Mouse (Mus musculus): ENCODE measurements around the gene Alk. TPM values are rescaled to one million over a fixed set of nuclear protein-coding genes. Genes with fewer than 3 reads are reported as not detected.

The Alk gene
- polyA plus RNA-seq, 1 experiment: not detected

DNA sequence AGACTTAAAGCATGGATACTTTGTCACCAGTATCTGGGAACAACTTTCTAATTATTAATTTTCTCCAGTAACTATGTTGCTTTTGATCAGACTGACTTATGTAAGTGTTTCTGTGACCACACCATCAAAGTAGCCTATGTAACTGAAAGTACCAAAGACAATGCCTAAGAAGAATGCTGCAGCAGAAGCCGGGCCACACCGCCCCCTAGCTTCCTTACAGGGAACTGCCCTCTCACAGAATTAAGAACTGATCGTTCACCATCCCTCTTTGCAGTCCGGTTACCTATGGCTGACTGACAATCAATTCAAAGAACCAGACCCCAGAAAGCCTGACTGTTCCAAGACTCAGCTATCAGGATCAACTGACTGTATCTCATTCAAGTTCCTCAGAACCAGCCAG, 362.4 kb downstream of the Alk start:
- Histone ChIP-seq H3K4me1 (ENCODE audit: control insufficient read depth, insufficient read depth, low read length) (no peaks in the 10 kb centered on the region), H3K9ac (ENCODE audit: low read depth, poor library complexity, severe bottlenecking) (no peak overlapping the region), H3K27me3 (ENCODE audit: control insufficient read depth, insufficient read depth, low read length, poor library complexity, severe bottlenecking) (no peaks in the 10 kb centered on the region), H3K4me3 (ENCODE audit: low read depth, low read length) (no peak overlapping the region), H3K36me3 (ENCODE audit: control insufficient read depth, insufficient read depth, low read length, poor library complexity, severe bottlenecking) (no peaks in the 10 kb centered on the region), H3K27ac (ENCODE audit: insufficient read depth, low read length) (no peak overlapping the region), H3K9me3 (replicated peaks; ENCODE audit: control insufficient read depth, insufficient read depth, low read length, poor library complexity, severe bottlenecking) (no peaks in the 10 kb centered on the region)
- TF ChIP-seq CTCF (IDR thresholded peaks at IDR 0.05; ENCODE audit: low read depth, low read length) (peak; percentile 60), POLR2A (IDR thresholded peaks at IDR 0.05; ENCODE audit: insufficient read depth, low read length) (no peak)

- no peaks in the 10 kb centered on the region for H3K9me3 ChIP-seq (replicated peaks; ENCODE audit: control insufficient read depth, insufficient read depth, low read length, poor library complexity, severe bottlenecking)
- H3K27me3 ChIP-seq (ENCODE audit: control insufficient read depth, insufficient read depth, low read length, poor library complexity, severe bottlenecking): no peaks in the 10 kb centered on the region; the same call in 1 of the 2 replicates
- TF ChIP-seq CTCF (IDR thresholded peaks at IDR 0.05; ENCODE audit: low read depth, low read length): no peak
- no peak for TF ChIP-seq EP300 (IDR thresholded peaks at IDR 0.05; ENCODE audit: insufficient read depth, low read depth, low read length)
- TF ChIP-seq POLR2A (IDR thresholded peaks at IDR 0.05; ENCODE audit: insufficient read depth, low read length): no peak
- no peak overlapping the region for H3K4me3 ChIP-seq (ENCODE audit: low read depth, low read length)
- no peaks in the 10 kb centered on the region for H3K4me1 ChIP-seq (ENCODE audit: control insufficient read depth, insufficient read depth, low read length)
- H3K9ac ChIP-seq (ENCODE audit: low read depth, poor library complexity, severe bottlenecking): no peak overlapping the region
- no peak overlapping the region for H3K27ac ChIP-seq (ENCODE audit: insufficient read depth, low read length)
- no peaks in the 10 kb centered on the region for H3K36me3 ChIP-seq (ENCODE audit: control insufficient read depth, insufficient read depth, low read length, poor library complexity, severe bottlenecking)
Measured at GRCm38 (mm10) chr17:72237315-72237714, 367.1 kb downstream of the Alk start.

DNA sequence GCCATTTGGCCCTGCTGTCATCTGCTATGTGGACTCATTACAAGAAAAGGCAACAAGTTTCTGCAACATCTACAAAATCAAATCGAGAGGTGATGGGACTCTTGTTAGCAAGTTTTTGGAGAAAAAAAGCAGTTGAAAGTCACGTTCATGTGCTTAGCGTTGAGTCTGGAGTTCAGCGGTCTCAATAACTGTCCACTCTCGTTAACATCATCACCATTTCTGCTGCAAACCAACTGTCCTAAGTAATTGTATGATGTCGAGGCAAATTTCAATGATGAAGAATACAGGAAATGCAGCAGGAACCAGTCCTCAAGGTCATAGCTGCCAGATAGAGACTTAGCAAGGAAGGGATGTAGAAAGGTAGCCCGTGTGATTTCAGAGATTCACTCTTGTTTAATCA, 373.5 kb downstream of the Alk start:
- H3K9ac ChIP-seq (ENCODE audit: low read depth, poor library complexity, severe bottlenecking): no peak overlapping the region
- TF ChIP-seq CTCF (IDR thresholded peaks at IDR 0.05; ENCODE audit: low read depth, low read length) (no peak), EP300 (IDR thresholded peaks at IDR 0.05; ENCODE audit: insufficient read depth, low read depth, low read length) (no peak), POLR2A (IDR thresholded peaks at IDR 0.05; ENCODE audit: insufficient read depth, low read length) (no peak)
- H3K27ac ChIP-seq (ENCODE audit: insufficient read depth, low read length): no peak overlapping the region
- H3K4me3 ChIP-seq (ENCODE audit: low read depth, low read length): no peak overlapping the region
- no peaks in the 10 kb centered on the region for H3K4me1 ChIP-seq (ENCODE audit: control insufficient read depth, insufficient read depth, low read length)
- no peaks in the 10 kb centered on the region for H3K9me3 ChIP-seq (replicated peaks; ENCODE audit: control insufficient read depth, insufficient read depth, low read length, poor library complexity, severe bottlenecking)
- H3K36me3 ChIP-seq (ENCODE audit: control insufficient read depth, insufficient read depth, low read length, poor library complexity, severe bottlenecking): no peaks in the 10 kb centered on the region
- no peaks in the 10 kb centered on the region; the same call in 1 of the 2 replicates for H3K27me3 ChIP-seq (ENCODE audit: control insufficient read depth, insufficient read depth, low read length, poor library complexity, severe bottlenecking)

- no peak for TF ChIP-seq EP300 (IDR thresholded peaks at IDR 0.05; ENCODE audit: insufficient read depth, low read depth, low read length)
- TF ChIP-seq CTCF (IDR thresholded peaks at IDR 0.05; ENCODE audit: low read depth, low read length): no peak
- TF ChIP-seq POLR2A (IDR thresholded peaks at IDR 0.05; ENCODE audit: insufficient read depth, low read length): no peak
- H3K9me3 ChIP-seq (replicated peaks; ENCODE audit: control insufficient read depth, insufficient read depth, low read length, poor library complexity, severe bottlenecking): no peaks in the 10 kb centered on the region
- H3K27ac ChIP-seq (ENCODE audit: insufficient read depth, low read length): no peak overlapping the region
- no peaks in the 10 kb centered on the region for H3K36me3 ChIP-seq (ENCODE audit: control insufficient read depth, insufficient read depth, low read length, poor library complexity, severe bottlenecking)
- H3K4me3 ChIP-seq (ENCODE audit: low read depth, low read length): no peak overlapping the region
- H3K27me3 ChIP-seq (ENCODE audit: control insufficient read depth, insufficient read depth, low read length, poor library complexity, severe bottlenecking): no peaks in the 10 kb centered on the region
- H3K9ac ChIP-seq (ENCODE audit: low read depth, poor library complexity, severe bottlenecking): no peak overlapping the region
- no peaks in the 10 kb centered on the region for H3K4me1 ChIP-seq (ENCODE audit: control insufficient read depth, insufficient read depth, low read length)
Measured at GRCm38 (mm10) chr17:72218816-72219215, 385.6 kb downstream of the Alk start.

DNA sequence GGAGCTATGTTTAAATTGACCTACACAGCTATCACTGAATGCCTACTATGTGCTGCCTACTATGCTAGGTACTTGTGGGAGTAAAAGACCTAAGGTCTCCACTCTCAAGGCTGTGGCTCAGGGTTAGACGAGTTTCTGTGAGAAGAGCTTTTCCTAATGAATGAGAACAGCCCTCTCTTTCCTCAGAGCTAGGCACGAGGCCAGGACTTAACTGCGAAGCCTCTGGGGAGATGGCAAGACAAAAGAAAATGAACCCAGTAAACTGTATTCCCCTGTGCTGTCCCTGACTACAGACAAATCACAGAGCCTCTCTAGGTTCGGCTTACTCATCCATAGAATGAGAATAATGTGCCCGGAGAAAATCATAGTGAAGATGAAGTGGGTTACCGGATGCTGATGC, 406.9 kb downstream of the Alk start:
- no peak for TF ChIP-seq POLR2A (IDR thresholded peaks at IDR 0.05; ENCODE audit: insufficient read depth, low read length)
- no peak for TF ChIP-seq EP300 (IDR thresholded peaks at IDR 0.05; ENCODE audit: insufficient read depth, low read depth, low read length)
- TF ChIP-seq CTCF (IDR thresholded peaks at IDR 0.05; ENCODE audit: low read depth, low read length): no peak
- Histone ChIP-seq H3K27ac (ENCODE audit: insufficient read depth, low read length) (no peak overlapping the region), H3K4me1 (ENCODE audit: control insufficient read depth, insufficient read depth, low read length) (no peaks in the 10 kb centered on the region), H3K9me3 (replicated peaks; ENCODE audit: control insufficient read depth, insufficient read depth, low read length, poor library complexity, severe bottlenecking) (no peaks in the 10 kb centered on the region), H3K36me3 (ENCODE audit: control insufficient read depth, insufficient read depth, low read length, poor library complexity, severe bottlenecking) (no peaks in the 10 kb centered on the region), H3K9ac (ENCODE audit: low read depth, poor library complexity, severe bottlenecking) (no peak overlapping the region), H3K4me3 (ENCODE audit: low read depth, low read length) (no peak overlapping the region), H3K27me3 (ENCODE audit: control insufficient read depth, insufficient read depth, low read length, poor library complexity, severe bottlenecking) (no peaks in the 10 kb centered on the region)

DNA sequence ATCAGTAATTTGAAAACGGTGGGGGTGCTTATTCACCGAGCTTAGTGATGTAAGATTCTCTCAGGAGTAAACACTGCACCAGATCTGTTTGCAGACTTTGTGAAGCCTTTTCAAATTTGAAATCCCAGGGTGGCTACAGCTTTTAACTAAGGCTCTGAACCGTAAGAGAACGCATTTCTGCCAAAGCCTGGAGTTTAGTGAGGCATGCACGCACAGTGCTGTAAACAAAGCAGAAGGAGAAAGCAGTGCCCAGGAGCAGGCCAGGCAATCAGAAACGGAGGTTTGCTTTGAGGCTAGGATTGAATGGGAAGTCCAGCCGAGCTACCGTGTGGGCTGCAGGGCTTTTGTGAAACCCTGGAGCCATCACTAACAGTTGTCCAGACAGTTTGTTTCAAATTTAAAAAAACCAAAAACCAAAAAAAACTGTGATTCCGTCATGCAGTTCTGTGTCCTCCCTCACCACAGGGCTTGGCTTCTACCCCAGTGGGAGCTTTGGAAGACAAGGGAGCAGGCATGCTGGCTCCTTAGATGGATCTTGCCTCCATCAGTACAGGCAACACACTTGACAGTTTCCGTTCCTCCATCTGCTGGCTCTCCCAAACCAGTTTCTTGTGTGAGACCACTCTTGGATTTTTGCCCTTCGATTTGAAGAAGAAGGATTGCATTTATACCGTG, 409.3 kb downstream of the Alk start:
- H3K4me1 ChIP-seq (ENCODE audit: control insufficient read depth, insufficient read depth, low read length): no peaks in the 10 kb centered on the region
- no peaks in the 10 kb centered on the region for H3K9me3 ChIP-seq (replicated peaks; ENCODE audit: control insufficient read depth, insufficient read depth, low read length, poor library complexity, severe bottlenecking)
- no peak overlapping the region for H3K9ac ChIP-seq (ENCODE audit: low read depth, poor library complexity, severe bottlenecking)
- H3K27me3 ChIP-seq (ENCODE audit: control insufficient read depth, insufficient read depth, low read length, poor library complexity, severe bottlenecking): no peaks in the 10 kb centered on the region
- TF ChIP-seq EP300 (IDR thresholded peaks at IDR 0.05; ENCODE audit: insufficient read depth, low read depth, low read length) (no peak), POLR2A (IDR thresholded peaks at IDR 0.05; ENCODE audit: insufficient read depth, low read length) (no peak), CTCF (IDR thresholded peaks at IDR 0.05; ENCODE audit: low read depth, low read length) (no peak)
- no peak overlapping the region for H3K27ac ChIP-seq (ENCODE audit: insufficient read depth, low read length)
- H3K36me3 ChIP-seq (ENCODE audit: control insufficient read depth, insufficient read depth, low read length, poor library complexity, severe bottlenecking): no peaks in the 10 kb centered on the region
- H3K4me3 ChIP-seq (ENCODE audit: low read depth, low read length): no peak overlapping the region
